Mouse (Mus musculus) forebrain, embryonic 15.5 days (tissue): ENCODE measurements at regions not wholly inside any gene's neighbourhood (a gene's known extent, or its start where the extent isn't known, plus 50 kb on each side); places are given as distances from the start of the nearest gene placed in this dataset.

ENCODE experiments used
- ATAC-seq: fragments of 200-750 bp; cut with Nextera tagmentation; replicated peaks from 2 replicates; pipeline ENCODE4 v1.8.0; 2017; ENCODE audit warnings: mild to moderate bottlenecking, moderate TSS enrichment, moderate library complexity
- H3K27ac ChIP-seq: fragments of 300-500 bp; sonication (generic); replicated peaks from 2 replicates; pipeline ENCODE4 v1.5.1; 2015; ENCODE audit warnings: mild to moderate bottlenecking, inconsistent platforms
- H3K27me3 ChIP-seq: fragments of 300-500 bp; sonication (generic); 2 replicates; pipeline ENCODE4 v1.6.1; 2015; ENCODE audit warnings: inconsistent platforms
- H3K36me3 ChIP-seq: fragments of 300-500 bp; sonication (generic); 2 replicates; pipeline ENCODE4 v1.6.1; 2015; ENCODE audit warnings: mild to moderate bottlenecking, inconsistent platforms
- H3K4me1 ChIP-seq: fragments of 300-500 bp; sonication (generic); 2 replicates; pipeline ENCODE4 v1.6.1; 2015; ENCODE audit warnings: inconsistent platforms
- H3K4me2 ChIP-seq: fragments of 300-500 bp; sonication (generic); replicated peaks from 2 replicates; pipeline ENCODE4 v1.6.1; 2015; ENCODE audit warnings: mild to moderate bottlenecking, inconsistent platforms
- H3K4me3 ChIP-seq: fragments of 300-500 bp; sonication (generic); 2 replicates; pipeline ENCODE4 v1.5.1; 2015; ENCODE audit warnings: mild to moderate bottlenecking, inconsistent platforms
- H3K9ac ChIP-seq: fragments of 300-500 bp; sonication (generic); replicated peaks from 2 replicates; pipeline ENCODE4 v1.6.1; 2015; ENCODE audit warnings: mild to moderate bottlenecking, inconsistent platforms
- H3K9me3 ChIP-seq: fragments of 300-500 bp; sonication (generic); 2 replicates; pipeline ENCODE4 v1.6.1; 2016; ENCODE audit warnings: inconsistent platforms
- WGBS: fragments of 180-500 bp; shearing (Covaris S2); methylation state at CpG from one replicate; pipeline ENCODE4 v1.1.7; 2015; ENCODE audit warnings: mixed read lengths; 5-methylcytosine and 5-hydroxymethylcytosine counted together

DNA sequence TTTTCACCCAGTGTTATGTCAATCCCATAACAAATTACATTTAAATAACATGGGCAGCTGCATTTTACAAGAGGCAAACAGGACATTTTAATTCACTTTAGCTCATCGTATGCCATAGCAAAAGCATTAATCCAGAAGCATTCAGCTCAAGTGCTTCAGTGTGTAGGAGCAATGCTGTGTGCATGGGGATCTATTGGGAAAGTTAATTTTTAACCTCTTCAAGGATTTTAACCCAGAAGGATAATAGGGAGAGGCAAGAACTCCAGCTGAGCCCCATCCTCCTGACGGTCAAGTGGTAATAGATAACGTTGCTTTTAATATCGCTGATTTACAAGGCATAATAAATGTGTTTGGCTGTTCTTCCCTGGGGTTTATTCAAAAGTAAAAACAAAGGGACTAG is 105.1 kb upstream of the Zfand5 start:
- ATAC-seq, result no peak
- Histone ChIP-seq H3K4me2 (no peak overlapping the region), H3K4me1 (peaks cover 27% of the 10 kb centered on the region), H3K9ac (no peak overlapping the region), H3K4me3 (no peak overlapping the region), H3K27me3 (no peaks in the 10 kb centered on the region), H3K27ac (no peak overlapping the region), H3K9me3 (no peaks in the 10 kb centered on the region), H3K36me3 (no peaks in the 10 kb centered on the region)
- 6% methylated on average over 4 of the region's 4 CpGs for WGBS

DNA sequence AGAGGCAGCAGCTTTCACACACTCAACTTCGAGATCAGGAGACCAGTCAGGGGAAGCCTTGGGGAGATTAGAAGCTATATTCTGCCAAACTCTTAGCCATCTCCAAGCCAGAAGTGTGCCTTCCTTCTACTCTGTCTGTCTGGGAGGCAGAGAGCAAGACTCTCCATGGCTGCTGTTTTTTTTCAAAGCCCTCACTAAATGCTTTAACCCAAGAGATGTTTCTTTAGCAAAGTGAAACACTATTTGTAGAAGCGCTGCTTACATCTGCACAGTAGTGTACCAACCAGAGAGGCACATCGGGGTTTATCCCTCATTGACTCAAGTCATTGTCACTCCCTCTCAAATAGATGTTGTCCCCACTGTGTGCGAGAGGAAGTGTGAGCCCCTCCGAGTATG is 105.6 kb upstream of the Zfand5 start:
- Histone ChIP-seq H3K36me3 (no peaks in the 10 kb centered on the region), H3K27ac (no peak overlapping the region), H3K9ac (no peak overlapping the region), H3K4me3 (no peak overlapping the region), H3K4me1 (peaks cover 27% of the 10 kb centered on the region), H3K9me3 (no peaks in the 10 kb centered on the region), H3K27me3 (no peaks in the 10 kb centered on the region), H3K4me2 (peak overlapping the region; percentile 11)
- ATAC-seq, result no peak
- WGBS, result 26% methylated on average over 5 of the region's 5 CpGs

DNA sequence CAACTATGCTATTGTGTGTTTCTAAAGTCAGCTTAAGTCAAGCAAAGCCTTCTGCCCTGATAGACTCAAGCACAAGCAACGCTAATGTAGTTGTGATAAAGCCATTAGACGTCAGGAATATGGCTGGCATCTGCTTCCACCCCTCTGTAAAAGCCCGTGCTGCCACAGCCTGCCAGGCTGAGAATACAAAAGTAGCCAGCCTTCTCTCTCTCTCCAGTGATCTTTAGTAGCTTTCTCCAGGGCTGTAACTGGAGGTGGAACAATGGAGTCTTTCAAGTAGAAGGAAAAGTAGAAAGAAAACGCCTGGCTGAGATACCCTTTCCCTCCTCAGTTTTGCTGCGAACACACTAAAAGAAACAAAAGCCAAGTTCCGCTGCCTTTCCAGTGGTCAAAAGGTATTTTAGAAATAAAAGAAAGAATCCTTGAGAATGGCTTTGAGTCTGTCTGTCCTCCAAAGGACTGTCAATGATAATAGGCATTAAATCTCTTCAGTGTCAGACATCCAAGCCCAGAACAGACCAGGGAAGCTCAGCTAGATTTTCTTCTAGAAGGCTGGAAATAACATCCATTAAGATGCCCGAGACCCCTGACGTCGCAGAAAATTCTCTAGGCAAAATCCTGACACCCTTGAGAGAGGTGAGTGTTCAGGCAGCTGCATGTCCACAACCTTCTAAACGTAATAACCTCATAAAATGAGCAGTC is 106.2 kb upstream of the Zfand5 start:
- peak; percentile 89 for ATAC-seq
- H3K27ac ChIP-seq, result no peak overlapping the region
- H3K4me2 ChIP-seq, result peak overlapping the region; percentile 11
- WGBS, result 2% methylated on average over 10 of the region's 10 CpGs
- no peak overlapping the region; the same call in 1 of the 2 replicates for H3K9ac ChIP-seq
- no peaks in the 10 kb centered on the region for H3K27me3 ChIP-seq
- H3K9me3 ChIP-seq, result no peaks in the 10 kb centered on the region
- no peak overlapping the region for H3K4me3 ChIP-seq
- peaks cover 27% of the 10 kb centered on the region for H3K4me1 ChIP-seq
- H3K36me3 ChIP-seq, result no peaks in the 10 kb centered on the region

DNA sequence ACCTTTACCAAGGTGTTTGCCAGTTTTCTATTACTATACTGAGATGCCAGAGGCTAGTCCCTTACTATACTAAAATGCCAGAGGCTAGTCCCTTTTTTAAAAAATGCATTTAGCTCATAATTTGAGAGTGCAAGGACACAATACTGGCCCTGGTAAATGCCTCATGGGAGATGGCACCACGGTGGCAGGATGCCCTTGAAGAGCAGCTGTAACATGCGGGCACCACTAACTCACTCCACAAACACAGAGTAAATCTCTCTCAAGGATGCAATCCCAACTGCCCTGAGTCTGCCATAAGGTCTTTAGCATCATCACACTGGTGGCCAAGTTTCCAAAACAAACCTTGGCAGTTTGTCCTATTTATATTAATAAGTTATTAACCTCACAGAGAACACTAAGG is 108.1 kb upstream of the Zfand5 start:
- 85% methylated on average over 2 of the region's 2 CpGs for WGBS
- peaks cover 27% of the 10 kb centered on the region for H3K4me1 ChIP-seq
- no peaks in the 10 kb centered on the region for H3K27me3 ChIP-seq
- no peaks in the 10 kb centered on the region for H3K9me3 ChIP-seq
- H3K36me3 ChIP-seq, result no peaks in the 10 kb centered on the region
- no peak overlapping the region for H3K4me3 ChIP-seq
- H3K27ac ChIP-seq, result no peak overlapping the region
- no peak overlapping the region for H3K4me2 ChIP-seq
- no peak overlapping the region for H3K9ac ChIP-seq
- ATAC-seq, result no peak

DNA sequence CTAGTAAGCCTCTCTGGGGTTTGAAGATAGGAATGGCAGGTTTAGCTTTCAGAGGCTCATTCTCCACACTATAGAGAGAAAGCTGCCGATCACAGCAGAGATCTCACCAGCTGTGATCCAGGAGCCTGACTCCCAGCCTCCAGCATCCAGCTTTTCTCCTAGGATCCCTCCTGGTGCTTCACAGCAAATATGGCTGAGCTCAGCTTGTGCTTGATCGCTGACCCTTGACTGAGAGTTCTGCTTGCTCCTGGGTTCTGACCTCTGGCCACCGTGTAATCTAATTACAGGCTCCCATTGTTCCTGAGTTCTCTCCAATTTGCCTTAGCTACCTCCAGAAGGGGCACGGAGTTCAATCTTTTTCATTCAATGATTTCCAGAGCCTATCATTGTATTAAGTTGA is 111.1 kb upstream of the Zfand5 start:
- 5% methylated on average over 4 of the region's 4 CpGs for WGBS
- ATAC-seq, result no peak
- H3K36me3 ChIP-seq, result no peaks in the 10 kb centered on the region
- H3K4me3 ChIP-seq, result no peak overlapping the region
- no peak overlapping the region for H3K27ac ChIP-seq
- no peaks in the 10 kb centered on the region for H3K9me3 ChIP-seq
- H3K9ac ChIP-seq, result no peak overlapping the region
- peaks cover 10% of the 10 kb centered on the region for H3K4me1 ChIP-seq
- no peak overlapping the region for H3K4me2 ChIP-seq
- H3K27me3 ChIP-seq, result no peaks in the 10 kb centered on the region

DNA sequence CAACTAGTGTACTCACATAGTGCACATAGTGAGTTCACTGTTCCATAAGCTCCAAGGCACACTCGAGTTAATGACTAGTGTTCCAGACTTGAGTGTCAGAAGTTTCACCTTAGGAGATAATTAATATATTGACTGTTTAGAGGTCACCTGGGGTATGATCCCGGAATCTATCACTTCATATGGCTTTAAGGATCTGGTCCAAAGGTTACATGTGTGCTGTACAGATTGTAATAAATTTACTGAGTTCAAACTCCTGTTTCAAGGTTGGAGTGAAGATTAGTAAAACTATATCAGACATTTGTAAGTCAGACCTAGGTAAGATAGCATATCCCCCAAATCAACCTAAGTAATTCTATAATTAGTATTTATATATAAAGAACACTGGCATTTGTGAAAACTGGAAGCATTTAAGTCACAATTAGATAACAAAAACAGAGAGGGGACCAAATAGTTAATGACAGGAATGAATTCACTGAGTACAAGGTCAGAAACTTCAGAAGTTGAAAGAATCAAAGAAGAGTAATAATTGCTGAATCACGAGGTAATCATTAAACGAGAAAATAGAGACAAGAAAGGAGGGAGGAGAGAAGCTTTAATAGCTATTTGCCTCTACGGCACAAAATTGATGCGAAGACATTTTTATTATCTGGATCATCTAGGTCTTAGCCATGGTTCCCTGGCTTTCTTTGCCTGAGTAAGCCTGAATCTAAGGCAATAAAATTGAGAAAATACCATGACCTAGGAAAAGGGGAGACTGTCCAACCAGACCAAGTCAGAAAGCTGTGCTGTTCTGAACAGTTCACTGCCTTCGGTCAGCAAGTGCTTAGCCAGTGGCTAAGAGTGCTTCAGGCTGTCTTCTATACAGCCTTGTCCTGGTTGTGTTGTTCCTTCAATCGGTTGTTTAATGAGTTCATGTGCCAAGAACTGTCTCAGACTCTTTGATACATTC is 112.6 kb upstream of the Zfand5 start:
- no peak overlapping the region for H3K4me3 ChIP-seq
- no peak overlapping the region for H3K27ac ChIP-seq
- no peak overlapping the region for H3K4me2 ChIP-seq
- no peaks in the 10 kb centered on the region for H3K27me3 ChIP-seq
- no peak for ATAC-seq
- H3K9me3 ChIP-seq, result no peaks in the 10 kb centered on the region
- no peaks in the 10 kb centered on the region for H3K36me3 ChIP-seq
- WGBS, result 54% methylated on average over 8 of the region's 8 CpGs
- peaks cover 2% of the 10 kb centered on the region for H3K4me1 ChIP-seq
- no peak overlapping the region for H3K9ac ChIP-seq

DNA sequence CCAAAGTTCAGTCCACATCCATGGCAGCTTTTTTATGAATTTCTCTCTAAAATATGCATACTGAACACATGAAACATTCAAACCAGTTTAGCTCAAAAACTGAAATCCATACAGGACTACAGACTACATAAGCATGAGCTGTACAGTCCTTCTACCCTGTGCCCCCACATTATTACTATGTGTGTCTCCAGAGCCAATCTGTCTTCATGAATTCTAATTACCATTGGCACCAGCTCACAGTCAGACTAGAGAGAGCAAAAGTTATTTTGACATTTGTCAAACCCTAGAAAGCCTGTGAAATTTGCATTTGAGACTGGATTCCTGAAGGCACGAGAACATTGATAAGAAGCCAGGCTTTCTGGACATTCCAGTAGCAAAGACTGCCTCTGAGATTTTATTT is 117.9 kb upstream of the Zfand5 start:
- no peak overlapping the region for H3K27ac ChIP-seq
- H3K4me2 ChIP-seq, result no peak overlapping the region
- H3K36me3 ChIP-seq, result no peaks in the 10 kb centered on the region
- peak; percentile 71 for ATAC-seq
- 30% methylated on average over 1 of the region's 1 CpGs for WGBS
- H3K9me3 ChIP-seq, result no peaks in the 10 kb centered on the region
- H3K27me3 ChIP-seq, result no peaks in the 10 kb centered on the region
- H3K4me1 ChIP-seq, result peaks cover 22% of the 10 kb centered on the region
- no peak overlapping the region for H3K9ac ChIP-seq
- H3K4me3 ChIP-seq, result no peak overlapping the region

DNA sequence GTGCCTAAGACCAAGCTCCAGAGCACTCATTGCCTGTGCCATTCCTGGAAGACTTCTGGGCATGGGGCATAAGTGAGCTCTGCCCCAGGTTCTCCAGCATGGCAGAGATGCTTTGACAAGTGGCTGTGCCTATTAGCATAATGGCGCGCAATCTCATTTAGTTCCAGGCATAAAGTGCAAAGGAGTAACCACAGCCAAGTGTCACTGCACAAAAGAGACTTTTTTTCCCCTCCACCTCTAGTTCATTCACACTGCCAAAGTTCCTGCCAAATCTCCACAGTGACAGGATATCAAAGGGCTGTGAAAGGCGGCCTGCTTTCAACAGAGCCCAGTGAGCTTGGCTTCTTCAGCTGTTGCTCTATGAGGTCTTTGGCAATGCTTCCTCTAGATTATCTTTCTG is 120.1 kb upstream of the Zfand5 start:
- no peak overlapping the region for H3K27ac ChIP-seq
- no peak overlapping the region for H3K4me3 ChIP-seq
- peaks cover 22% of the 10 kb centered on the region for H3K4me1 ChIP-seq
- no peaks in the 10 kb centered on the region for H3K36me3 ChIP-seq
- no peaks in the 10 kb centered on the region for H3K9me3 ChIP-seq
- no peak overlapping the region for H3K9ac ChIP-seq
- no peak overlapping the region for H3K4me2 ChIP-seq
- peak; percentile 92 for ATAC-seq
- no peaks in the 10 kb centered on the region for H3K27me3 ChIP-seq
- 4% methylated on average over 3 of the region's 3 CpGs for WGBS

DNA sequence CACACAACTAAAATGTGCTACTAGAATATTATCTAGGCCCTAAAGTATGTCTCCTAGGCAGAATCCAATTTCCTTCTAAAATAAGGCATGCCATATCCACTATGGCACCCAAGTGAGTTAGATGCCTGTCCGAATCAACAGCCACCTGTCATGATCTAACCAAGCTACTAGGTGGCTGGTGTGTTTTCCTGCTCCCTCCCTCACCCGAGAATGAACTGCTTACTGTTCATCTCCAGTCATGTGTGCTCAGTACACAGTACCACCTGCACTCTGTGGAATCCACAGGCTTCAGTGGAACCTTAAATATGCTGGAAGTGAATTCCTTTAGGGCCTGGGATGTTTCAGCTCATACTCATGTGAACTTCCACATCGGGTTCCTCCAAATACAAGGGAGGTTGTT is 121.2 kb upstream of the Zfand5 start:
- Histone ChIP-seq H3K4me1 (peaks cover 22% of the 10 kb centered on the region), H3K9ac (no peak overlapping the region), H3K9me3 (no peaks in the 10 kb centered on the region), H3K4me2 (no peak overlapping the region), H3K27ac (no peak overlapping the region), H3K4me3 (no peak overlapping the region), H3K36me3 (no peaks in the 10 kb centered on the region), H3K27me3 (no peaks in the 10 kb centered on the region)
- ATAC-seq, result no peak
- 69% methylated on average over 3 of the region's 3 CpGs for WGBS

DNA sequence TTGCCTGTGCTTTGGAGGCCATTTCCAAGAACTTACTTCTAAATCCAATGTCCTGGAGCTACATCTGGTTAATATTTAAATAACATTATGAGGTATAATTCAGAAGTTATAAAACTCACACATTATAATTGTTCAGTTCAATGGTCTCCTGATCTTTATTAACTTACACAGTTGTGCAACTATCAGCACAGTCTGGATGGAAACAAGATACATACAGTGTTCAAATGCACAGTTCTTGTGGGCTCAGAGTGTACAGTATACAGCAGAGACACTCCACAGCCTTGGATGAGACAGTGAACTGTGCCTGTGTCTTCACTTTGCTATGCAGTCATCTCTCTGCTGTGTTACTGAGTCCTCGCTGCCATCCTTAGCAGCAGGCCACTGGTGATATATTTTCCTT is 121.8 kb upstream of the Zfand5 start:
- Histone ChIP-seq H3K9me3 (no peaks in the 10 kb centered on the region), H3K4me2 (no peak overlapping the region), H3K4me1 (peaks cover 22% of the 10 kb centered on the region), H3K36me3 (no peaks in the 10 kb centered on the region), H3K27me3 (no peaks in the 10 kb centered on the region), H3K9ac (no peak overlapping the region), H3K4me3 (no peak overlapping the region), H3K27ac (no peak overlapping the region)
- WGBS, result 96% methylated on average over 1 of the region's 1 CpGs
- ATAC-seq, result no peak

DNA sequence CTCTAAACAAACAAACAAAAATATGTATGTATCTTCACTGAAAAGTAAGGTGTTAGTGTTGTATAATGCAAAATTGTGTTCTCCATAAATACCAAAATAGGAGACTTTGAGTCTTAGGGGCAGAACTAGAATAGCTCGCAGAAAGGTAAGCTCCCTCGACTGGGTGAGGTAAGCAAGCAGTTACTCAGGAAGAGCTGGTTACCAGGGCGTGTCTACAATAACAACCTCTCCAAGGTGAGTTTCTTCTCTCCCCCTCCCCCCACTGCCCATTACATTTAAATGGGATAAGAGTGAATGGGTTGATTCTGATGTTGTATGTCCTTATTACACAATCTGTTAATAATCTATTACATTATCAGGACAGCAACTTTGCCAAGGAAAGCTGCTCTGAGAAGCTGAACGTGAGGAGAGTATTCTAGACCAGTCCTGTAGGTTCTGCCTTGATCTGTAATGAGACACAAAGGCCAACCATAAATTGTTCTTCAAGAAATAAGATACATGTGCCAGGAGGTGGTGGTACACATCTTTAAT is 125.2 kb upstream of the Zfand5 start:
- H3K27ac ChIP-seq, result no peak overlapping the region

DNA sequence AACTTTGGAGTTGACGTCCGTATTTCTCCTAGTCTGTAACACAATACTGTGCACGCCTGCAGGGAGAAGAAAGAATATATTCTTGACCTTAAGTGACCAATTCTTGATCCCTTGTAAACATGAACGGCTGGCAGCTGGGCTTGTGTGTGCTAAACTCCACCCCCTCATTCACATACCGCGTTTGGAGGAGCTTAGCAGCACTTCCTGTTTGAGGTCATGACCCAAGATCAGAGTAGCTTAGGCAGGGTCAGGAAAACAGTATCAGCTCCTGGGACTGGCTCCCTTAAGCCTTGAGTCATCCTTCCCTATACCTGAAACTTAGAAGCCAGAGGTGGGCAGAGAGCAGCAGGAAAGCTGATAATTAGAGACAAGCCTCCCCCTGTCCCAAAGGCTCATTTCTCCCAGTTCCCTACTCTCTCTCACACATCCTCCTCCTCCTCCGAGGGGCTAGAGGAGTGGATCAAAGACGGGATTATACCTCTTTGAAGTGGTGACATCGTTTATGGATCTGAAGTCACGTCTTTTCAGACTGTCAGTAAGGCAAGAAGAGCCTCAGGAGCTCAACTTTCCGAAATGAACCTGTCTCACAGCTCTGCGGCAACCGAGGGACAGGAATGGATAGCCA is 127.3 kb upstream of the Zfand5 start:
- Histone ChIP-seq H3K4me2 (no peak overlapping the region), H3K9ac (no peak overlapping the region), H3K4me1 (0 out of 2 replicates have a peak, but pooled peaks cover 3% of the 10 kb centered on the region), H3K4me3 (no peak overlapping the region), H3K36me3 (no peaks in the 10 kb centered on the region), H3K9me3 (no peaks in the 10 kb centered on the region), H3K27me3 (no peaks in the 10 kb centered on the region), H3K27ac (no peak overlapping the region)
- 12% methylated on average over 13 of the region's 13 CpGs for WGBS
- ATAC-seq, result no peak

More for the DNA sequence above, 125.2 kb upstream of the Zfand5 start:
- Histone ChIP-seq H3K9ac (no peak overlapping the region), H3K27me3 (no peaks in the 10 kb centered on the region), H3K36me3 (no peaks in the 10 kb centered on the region), H3K4me3 (no peak overlapping the region), H3K4me1 (peaks cover 11% of the 10 kb centered on the region), H3K9me3 (no peaks in the 10 kb centered on the region), H3K4me2 (no peak overlapping the region)
- no peak for ATAC-seq
- WGBS, result 90% methylated on average over 4 of the region's 4 CpGs
